Comparison of ENCODE assay signal across 8 mouse cellular contexts in genomic region chr2:59882742-59883281, GRCm38 (mm10). TPM values are rescaled to one million over a fixed set of nuclear protein-coding genes. Genes with fewer than 3 reads are reported as not detected.
DNase-seq lines count a peak whose midpoint lies in the region; ATAC-seq and TF ChIP-seq lines count a peak whose summit lies in the region.

No protein-coding gene starts in this region.

- ATAC-seq in CD4-positive, CD25-positive, alpha-beta regulatory T cell, adult 4 months = peak; percentile 7
- ATAC-seq in limb, embryonic 15.5 days (ENCODE audit: insufficient number of reproducible peaks, low FRiP score, low TSS enrichment, low read depth) = no peak

- DNase-seq in cerebellum, adult 9-10 months = peak; percentile 18
- no peak for DNase-seq in cerebellum, postnatal 25 days
- DNase-seq in forebrain, embryonic 10.5 days (ENCODE audit: extremely low spot score, low spot score) = no peak
- no peak for DNase-seq in right cerebral cortex, postnatal 36 days (ENCODE audit: low spot score in 2 of 2)
- no peak for DNase-seq in layer of hippocampus, adult 8-10 months (ENCODE audit: low spot score in 2 of 2)

- H3K27me3 ChIP-seq in forebrain, embryonic 10.5 days (ENCODE audit: poor library complexity, severe bottlenecking) = no peaks in the 10 kb centered on the region
- H3K27me3 ChIP-seq in limb, embryonic 15.5 days = no peaks in the 10 kb centered on the region

- peak overlapping the region; percentile 54 for H3K4me2 ChIP-seq in limb, embryonic 15.5 days

- no peak overlapping the region for H3K9ac ChIP-seq in limb, embryonic 15.5 days

- WGBS in forebrain, embryonic 10.5 days = 73% methylated on average over 8 of the region's 8 CpGs
- WGBS in limb, embryonic 15.5 days = 63% methylated on average over 8 of the region's 8 CpGs
- 67% methylated on average over 8 of the region's 8 CpGs for WGBS in olfactory bulb, adult 2 months

- no peak for TF ChIP-seq CTCF in olfactory bulb, adult 2 months (IDR thresholded peaks at IDR 0.05; ENCODE audit: insufficient read depth, low read depth, low read length)

- peak overlapping the region; percentile 64 for H3K4me3 ChIP-seq in forebrain, embryonic 10.5 days
- H3K4me3 ChIP-seq in limb, embryonic 15.5 days = peak overlapping the region; percentile 95
- H3K4me3 ChIP-seq in olfactory bulb, adult 2 months (ENCODE audit: insufficient read depth, low read depth, low read length) = peak overlapping the region; percentile 68

- H3K27ac ChIP-seq in forebrain, embryonic 10.5 days = peak overlapping the region; percentile 91
- H3K27ac ChIP-seq in limb, embryonic 15.5 days = no peak overlapping the region
- no peak overlapping the region for H3K27ac ChIP-seq in olfactory bulb, adult 2 months (ENCODE audit: insufficient read depth, low read depth, low read length)

- H3K4me1 ChIP-seq in forebrain, embryonic 10.5 days = peaks cover 19% of the 10 kb centered on the region
- H3K4me1 ChIP-seq in limb, embryonic 15.5 days = peaks cover 6% of the 10 kb centered on the region; the same call in 1 of the 2 replicates
- no peaks in the 10 kb centered on the region for H3K4me1 ChIP-seq in olfactory bulb, adult 2 months (ENCODE audit: control insufficient read depth, insufficient read depth, low read length)

- H3K36me3 ChIP-seq in forebrain, embryonic 10.5 days (replicated peaks) = peaks cover 13% of the 10 kb centered on the region
- no peaks in the 10 kb centered on the region for H3K36me3 ChIP-seq in limb, embryonic 15.5 days

- TF ChIP-seq POLR2A in olfactory bulb, adult 2 months (IDR thresholded peaks at IDR 0.05; ENCODE audit: insufficient read depth, low read depth, low read length) = no peak

- H3K9me3 ChIP-seq in forebrain, embryonic 10.5 days = peaks cover 12% of the 10 kb centered on the region; the same call in 1 of the 2 replicates
- H3K9me3 ChIP-seq in limb, embryonic 15.5 days = no peaks in the 10 kb centered on the region

RNA-seq across cellular contexts. Expression of gene Wdsub1, which starts 0.4 kb away (rescaled TPM):
- polyA plus RNA-seq in CD4-positive, CD25-positive, alpha-beta regulatory T cell, adult 4 months (2017; shearing (Covaris generic)) = 1 to 10 TPM; 3.3 to 6.4 TPM
- 21.2 and 23.9 TPM in 2 replicates for polyA plus RNA-seq in forebrain, embryonic 10.5 days (2016; fragmentation: Nextera tagmentation; extraction: Ambion mirVana)
- polyA plus RNA-seq in limb, embryonic 15.5 days (2015; fragmentation: Nextera tagmentation; extraction: Ambion mirVana) = 34.2 and 40.5 TPM in 2 replicates
- polyA plus RNA-seq in olfactory bulb, adult 2 months (2012; ENCODE audit: insufficient read depth, insufficient read length, low replicate concordance, missing spikeins) = not detected in 2 replicates
- total RNA-seq in layer of hippocampus, adult 8-10 months (2022) = 10 to 100 TPM; 20.7 to 35.0 (median 25.9) TPM
